Mouse (Mus musculus): ENCODE data around the gene Gpr22.

The Gpr22 gene

DNA sequence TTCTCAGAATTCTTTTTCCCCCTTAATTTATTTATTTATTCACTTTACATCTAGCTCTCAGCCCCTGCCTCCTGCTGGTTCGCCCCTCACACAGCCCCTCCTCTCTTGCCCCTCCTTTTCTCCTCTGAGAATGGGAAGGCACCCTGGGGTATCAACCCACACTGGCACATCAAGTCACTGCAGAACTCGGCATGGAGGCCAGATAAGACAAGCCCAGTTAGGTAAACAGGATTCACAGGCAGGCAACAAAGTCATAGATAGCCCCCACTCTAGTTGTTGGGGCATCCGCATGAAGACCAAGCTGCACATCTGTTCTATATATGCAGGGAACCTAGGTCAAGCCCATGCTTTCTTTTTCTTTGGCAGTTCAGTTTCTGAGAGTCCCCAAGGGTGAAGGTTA, 46.6 kb downstream of the Gpr22 start:
- DNase-seq (ENCODE audit: low read depth, low spot score) = no peak

DNA sequence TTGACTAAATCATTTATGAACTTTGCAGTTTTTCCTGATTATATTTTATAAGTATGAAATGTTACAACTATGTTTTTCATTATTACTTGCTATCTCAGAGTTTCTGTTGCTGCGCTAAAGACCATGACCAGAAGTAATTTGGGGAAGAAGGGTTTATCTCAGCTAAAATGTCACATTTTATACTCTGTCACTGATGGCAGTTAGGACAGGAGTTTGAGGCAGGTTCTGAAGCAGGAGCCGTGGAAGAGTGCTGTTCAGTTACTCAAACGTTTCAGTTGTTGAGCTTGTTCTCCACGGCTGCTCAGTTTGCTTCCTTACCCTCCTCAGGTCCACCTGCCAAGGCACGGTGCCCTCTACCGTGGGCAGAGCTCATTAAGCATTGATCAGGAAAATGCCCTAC, 47.7 kb downstream of the Gpr22 start:
- no peak for DNase-seq (ENCODE audit: low read depth, low spot score)

All from CD4-positive, CD25-positive, alpha-beta regulatory T cell, adult 2 months (primary cell).